In the genomic region with DNA sequence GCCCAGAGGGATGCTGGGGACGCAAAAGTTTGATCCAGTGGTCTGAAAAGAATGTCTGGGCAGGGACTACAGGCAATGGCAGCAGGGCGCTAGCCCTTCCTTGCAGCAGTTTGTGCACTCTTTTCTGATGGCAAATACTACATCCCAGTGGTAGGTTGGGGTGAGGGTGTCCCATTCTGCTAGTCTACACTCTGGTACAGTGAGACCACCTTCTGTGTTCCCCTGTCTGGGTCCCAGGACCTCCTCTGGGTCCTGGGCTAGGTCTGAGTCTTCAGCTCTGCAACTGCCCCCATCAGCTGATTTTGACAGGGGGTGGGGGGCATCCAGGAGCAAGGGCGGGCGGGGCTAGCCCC, we compare ENCODE assay signal across 8 mouse cellular contexts. TPM values are rescaled to one million over a fixed set of nuclear protein-coding genes. Genes with fewer than 3 reads are reported as not detected.
DNase-seq lines count a peak whose midpoint lies in the region; ATAC-seq lines count a peak whose summit lies in the region.

No protein-coding gene starts in this region.

- H3K27me3 ChIP-seq in kidney, embryonic 14.5 days (ENCODE audit: control insufficient read depth, insufficient read depth, low read length): peaks cover 8% of the 10 kb centered on the region; the same call in 1 of the 2 replicates
- peaks cover 23% of the 10 kb centered on the region for H3K27me3 ChIP-seq in embryonic facial prominence, embryonic 12.5 days
- no peaks in the 10 kb centered on the region for H3K27me3 ChIP-seq in hindbrain, embryonic 13.5 days
- no peaks in the 10 kb centered on the region for H3K27me3 ChIP-seq in midbrain, embryonic 13.5 days

- intact Hi-C loops in left cerebral cortex, postnatal 14 days (cut with DNase I): no loop called here

- H3K4me2 ChIP-seq in kidney, embryonic 14.5 days (replicated peaks; ENCODE audit: low read depth, low read length): peak overlapping the region; percentile 52
- peak overlapping the region; percentile 56 for H3K4me2 ChIP-seq in embryonic facial prominence, embryonic 12.5 days (replicated peaks)
- peak overlapping the region; percentile 64 for H3K4me2 ChIP-seq in hindbrain, embryonic 13.5 days
- H3K4me2 ChIP-seq in midbrain, embryonic 13.5 days (replicated peaks): peak overlapping the region; percentile 65

- ATAC-seq in kidney, embryonic 14.5 days (ENCODE audit: low FRiP score, low TSS enrichment): peak; percentile 78
- ATAC-seq in embryonic facial prominence, embryonic 12.5 days (ENCODE audit: insufficient number of reproducible peaks, insufficient read depth, low FRiP score, low TSS enrichment): peak; percentile 71
- ATAC-seq in hindbrain, embryonic 13.5 days (ENCODE audit: low FRiP score): peak; percentile 84
- ATAC-seq in midbrain, embryonic 13.5 days: peak; percentile 82

- no peaks in the 10 kb centered on the region for H3K4me1 ChIP-seq in kidney, embryonic 14.5 days (ENCODE audit: control insufficient read depth, insufficient read depth, low read length)
- H3K4me1 ChIP-seq in embryonic facial prominence, embryonic 12.5 days: 0 out of 2 replicates have a peak, but pooled peaks cover 4% of the 10 kb centered on the region
- H3K4me1 ChIP-seq in hindbrain, embryonic 13.5 days (replicated peaks): peaks cover 4% of the 10 kb centered on the region; the same call in 1 of the 2 replicates
- H3K4me1 ChIP-seq in midbrain, embryonic 13.5 days (replicated peaks): peaks cover 5% of the 10 kb centered on the region; the same call in 1 of the 2 replicates

- peak overlapping the region; percentile 49 for H3K4me3 ChIP-seq in kidney, embryonic 14.5 days (ENCODE audit: low read length)
- H3K4me3 ChIP-seq in embryonic facial prominence, embryonic 12.5 days: peak overlapping the region; percentile 62
- H3K4me3 ChIP-seq in hindbrain, embryonic 13.5 days: peak overlapping the region; percentile 62
- H3K4me3 ChIP-seq in midbrain, embryonic 13.5 days (replicated peaks): peak overlapping the region; percentile 60

- H3K9ac ChIP-seq in kidney, embryonic 14.5 days (ENCODE audit: low read depth, low read length): peak overlapping the region; percentile 63; the same call in 1 of the 2 replicates
- 0 out of 2 replicates have a peak overlapping the region, but pooled peaks have one; percentile 70 for H3K9ac ChIP-seq in embryonic facial prominence, embryonic 12.5 days
- peak overlapping the region; percentile 82 for H3K9ac ChIP-seq in hindbrain, embryonic 13.5 days
- peak overlapping the region; percentile 81 for H3K9ac ChIP-seq in midbrain, embryonic 13.5 days (replicated peaks)

- H3K9me3 ChIP-seq in kidney, embryonic 14.5 days (ENCODE audit: control insufficient read depth, low read length): no peaks in the 10 kb centered on the region
- H3K9me3 ChIP-seq in embryonic facial prominence, embryonic 12.5 days: no peaks in the 10 kb centered on the region
- H3K9me3 ChIP-seq in hindbrain, embryonic 13.5 days: no peaks in the 10 kb centered on the region
- H3K9me3 ChIP-seq in midbrain, embryonic 13.5 days: no peaks in the 10 kb centered on the region

- H3K27ac ChIP-seq in kidney, embryonic 14.5 days (ENCODE audit: low read depth, low read length): no peak overlapping the region
- H3K27ac ChIP-seq in embryonic facial prominence, embryonic 12.5 days: no peak overlapping the region
- peak overlapping the region; percentile 88; the same call in 1 of the 2 replicates for H3K27ac ChIP-seq in hindbrain, embryonic 13.5 days
- H3K27ac ChIP-seq in midbrain, embryonic 13.5 days: peak overlapping the region; percentile 87

- WGBS in kidney, embryonic 14.5 days: 23% methylated on average over 4 of the region's 4 CpGs
- 26% methylated on average over 4 of the region's 4 CpGs for WGBS in embryonic facial prominence, embryonic 12.5 days
- WGBS in hindbrain, embryonic 13.5 days: 16% methylated on average over 4 of the region's 4 CpGs
- WGBS in midbrain, embryonic 13.5 days: 25% methylated on average over 4 of the region's 4 CpGs

- H3K36me3 ChIP-seq in kidney, embryonic 14.5 days (ENCODE audit: control insufficient read depth, insufficient read depth, low read length): no peaks in the 10 kb centered on the region
- no peaks in the 10 kb centered on the region for H3K36me3 ChIP-seq in embryonic facial prominence, embryonic 12.5 days
- H3K36me3 ChIP-seq in hindbrain, embryonic 13.5 days: no peaks in the 10 kb centered on the region
- H3K36me3 ChIP-seq in midbrain, embryonic 13.5 days: no peaks in the 10 kb centered on the region

- no peak for DNase-seq in kidney, postnatal 14 days
- DNase-seq in T-cell, adult 2 months (ENCODE audit: low spot score): no peak
- no peak for DNase-seq in adrenal gland, postnatal 25 days
- DNase-seq in left cerebral cortex, postnatal 14 days (ENCODE audit: low spot score in 2 of 2): no peak

RNA-seq across cellular contexts. Expression of a gene that starts 0.2 kb away (rescaled TPM):
- 2.5 and 3.3 TPM in 2 replicates for polyA plus RNA-seq in kidney, embryonic 14.5 days (2014; fragmentation: Nextera tagmentation; extraction: Ambion mirVana)
- polyA plus RNA-seq in embryonic facial prominence, embryonic 12.5 days (2016; fragmentation: Nextera tagmentation; extraction: Ambion mirVana): 11.1 and 12.5 TPM in 2 replicates
- 15.2 and 17.8 TPM in 2 replicates for polyA plus RNA-seq in hindbrain, embryonic 13.5 days (2015; fragmentation: Nextera tagmentation; extraction: Ambion mirVana)
- polyA plus RNA-seq in midbrain, embryonic 13.5 days (2015; fragmentation: Nextera tagmentation; extraction: Ambion mirVana): 13.2 and 16.0 TPM in 2 replicates
- total RNA-seq in adrenal gland, postnatal 25 days (2021): 2.6 and 4.9 TPM in 2 replicates
- 10 to 100 TPM; 24.0 to 26.5 TPM for total RNA-seq in left cerebral cortex, postnatal 14 days (2021)

Comparison
In these comparisons a context has a peak if more than half of its experiments do, and no peak if none do; other contexts are left out.
1. H3K27ac ChIP-seq: peak in hindbrain, embryonic 13.5 days (single experiment) and midbrain, embryonic 13.5 days (single experiment); none in kidney, embryonic 14.5 days (single experiment) and embryonic facial prominence, embryonic 12.5 days (single experiment).
2. Peak in every context shown above with its lines, with median percentiles within 50 percentile points of each other: ATAC-seq, H3K4me2 ChIP-seq, H3K4me3 ChIP-seq and H3K9ac ChIP-seq.